In genomic region chr15:12087634-12088033, GRCm38 (mm10) we compare ENCODE assay signal across 23 mouse cellular contexts. TPM values are rescaled to one million over a fixed set of nuclear protein-coding genes. Genes with fewer than 3 reads are reported as not detected.
DNase-seq lines count a peak whose midpoint lies in the region; ATAC-seq and TF ChIP-seq lines count a peak whose summit lies in the region.
"Had no signal": no experiment of that assay in that cellular context is flagged by ENCODE, and none has a peak within 500 bp of the region (broad histone marks: within the 10 kb centered on the region; RNA-seq: fewer than 3 reads in every experiment).

No protein-coding gene starts in this region.

- no peak overlapping the region for H3K9ac ChIP-seq in midbrain, embryonic 11.5 days (ENCODE audit: low read length)
- H3K9ac ChIP-seq in midbrain, postnatal 0 days (replicated peaks; ENCODE audit: low read length, poor library complexity, severe bottlenecking), result no peak overlapping the region
- H3K9ac ChIP-seq in hindbrain, embryonic 12.5 days, result no peak overlapping the region
- H3K9ac ChIP-seq: embryonic facial prominence, embryonic 15.5 days; forebrain, embryonic 13.5 days; forebrain, postnatal 0 days; hindbrain, embryonic 13.5 days had no signal

- DNase-seq in adrenal gland, adult 2 months, result peak; percentile 10
- DNase-seq in adrenal gland, postnatal 25 days, result no peak
- DNase-seq in midbrain, embryonic 11.5 days (ENCODE audit: low spot score, missing footprints), result peak; percentile 53
- no peak for DNase-seq in midbrain, postnatal 0 days (ENCODE audit: low spot score)
- DNase-seq in fibroblast of lung, adult 2 months (ENCODE audit: low read depth), result peak; percentile 67
- DNase-seq in gastrocnemius, adult 2 months, result no peak
- DNase-seq in urinary bladder, postnatal 10 days (ENCODE audit: low spot score), result no peak
- DNase-seq: adrenal gland, postnatal 10 days; cerebellum, adult 11-12 months; cerebellum, adult 9-10 months; cerebellum, postnatal 25 days; forebrain, postnatal 0 days; gastrocnemius, postnatal 10 days; heart, adult 18-20 months; heart, postnatal 10 days; heart, postnatal 4 days had no signal

- no peak for TF ChIP-seq CTCF in midbrain, postnatal 0 days (IDR thresholded peaks at IDR 0.05)
- no peak for TF ChIP-seq CTCF in gastrocnemius, adult 2 months (IDR thresholded peaks at IDR 0.05)

- H3K27ac ChIP-seq in midbrain, embryonic 11.5 days (ENCODE audit: low read depth, low read length), result no peak overlapping the region
- H3K27ac ChIP-seq in midbrain, postnatal 0 days (ENCODE audit: low read depth, low read length), result no peak overlapping the region
- no peak overlapping the region for H3K27ac ChIP-seq in gastrocnemius, adult 2 months
- H3K27ac ChIP-seq in hindbrain, embryonic 12.5 days, result no peak overlapping the region
- H3K27ac ChIP-seq: embryonic facial prominence, embryonic 15.5 days; forebrain, embryonic 13.5 days; heart, embryonic 10.5 days; hindbrain, embryonic 13.5 days; hindbrain, postnatal 0 days had no signal

- intact Hi-C loops in gastrocnemius, adult 2 months (cut with DNase I), result loop anchor here (5.0 kb wide), 1 partner anchor 95 kb away; no protein-coding TSS in a partner anchor

- H3K4me1 ChIP-seq in midbrain, embryonic 11.5 days (ENCODE audit: control insufficient read depth, insufficient read depth, low read length), result no peaks in the 10 kb centered on the region
- H3K4me1 ChIP-seq in midbrain, postnatal 0 days (ENCODE audit: insufficient read depth, low read length), result 0 out of 2 replicates have a peak, but pooled peaks cover 1% of the 10 kb centered on the region
- H3K4me1 ChIP-seq in hindbrain, embryonic 12.5 days, result no peaks in the 10 kb centered on the region
- H3K4me1 ChIP-seq: forebrain, embryonic 13.5 days had no signal

- ATAC-seq in midbrain, embryonic 11.5 days (ENCODE audit: low FRiP score), result no peak
- no peak for ATAC-seq in midbrain, postnatal 0 days (ENCODE audit: low FRiP score)
- no peak for ATAC-seq in hindbrain, embryonic 12.5 days (ENCODE audit: low FRiP score)
- ATAC-seq: forebrain, embryonic 13.5 days; forebrain, postnatal 0 days; hindbrain, postnatal 0 days had no signal

- H3K36me3 ChIP-seq in midbrain, embryonic 11.5 days (ENCODE audit: control insufficient read depth, insufficient read depth, low read length), result no peaks in the 10 kb centered on the region
- H3K36me3 ChIP-seq in midbrain, postnatal 0 days (ENCODE audit: insufficient read depth, low read length), result no peaks in the 10 kb centered on the region
- no peaks in the 10 kb centered on the region for H3K36me3 ChIP-seq in hindbrain, embryonic 12.5 days
- H3K36me3 ChIP-seq: embryonic facial prominence, embryonic 15.5 days; heart, embryonic 10.5 days; hindbrain, embryonic 13.5 days had no signal

- no peak overlapping the region for H3K4me2 ChIP-seq in midbrain, embryonic 11.5 days
- no peak overlapping the region for H3K4me2 ChIP-seq in midbrain, postnatal 0 days (ENCODE audit: low read depth, low read length, poor library complexity, severe bottlenecking)
- H3K4me2 ChIP-seq in hindbrain, embryonic 12.5 days (replicated peaks), result no peak overlapping the region
- H3K4me2 ChIP-seq: embryonic facial prominence, embryonic 15.5 days; forebrain, embryonic 13.5 days; hindbrain, embryonic 13.5 days had no signal

- H3K9me3 ChIP-seq in midbrain, embryonic 11.5 days (ENCODE audit: control insufficient read depth, low read length), result no peaks in the 10 kb centered on the region
- H3K9me3 ChIP-seq in midbrain, postnatal 0 days (ENCODE audit: low read length), result no peaks in the 10 kb centered on the region
- H3K9me3 ChIP-seq in hindbrain, embryonic 12.5 days (replicated peaks), result no peaks in the 10 kb centered on the region
- H3K9me3 ChIP-seq: embryonic facial prominence, embryonic 15.5 days; forebrain, embryonic 13.5 days; heart, embryonic 10.5 days; hindbrain, embryonic 13.5 days had no signal

- no peaks in the 10 kb centered on the region for H3K27me3 ChIP-seq in midbrain, embryonic 11.5 days (ENCODE audit: control insufficient read depth, insufficient read depth, low read length)
- H3K27me3 ChIP-seq in midbrain, postnatal 0 days (ENCODE audit: insufficient read depth, low read length), result no peaks in the 10 kb centered on the region
- no peaks in the 10 kb centered on the region for H3K27me3 ChIP-seq in hindbrain, embryonic 12.5 days
- H3K27me3 ChIP-seq: CH12.LX; embryonic facial prominence, embryonic 15.5 days; forebrain, embryonic 13.5 days; hindbrain, embryonic 13.5 days had no signal

- H3K4me3 ChIP-seq in midbrain, embryonic 11.5 days (ENCODE audit: low read depth, low read length), result no peak overlapping the region
- H3K4me3 ChIP-seq in midbrain, postnatal 0 days (ENCODE audit: low read depth, low read length), result no peak overlapping the region
- no peak overlapping the region for H3K4me3 ChIP-seq in gastrocnemius, adult 2 months
- no peak overlapping the region for H3K4me3 ChIP-seq in hindbrain, embryonic 12.5 days
- H3K4me3 ChIP-seq: embryonic facial prominence, embryonic 15.5 days; forebrain, embryonic 13.5 days; heart, embryonic 10.5 days; hindbrain, embryonic 13.5 days had no signal

- WGBS in midbrain, embryonic 11.5 days, result 89% methylated on average over 5 of the region's 5 CpGs
- WGBS in midbrain, postnatal 0 days, result 88% methylated on average over 5 of the region's 5 CpGs
- WGBS in hindbrain, embryonic 12.5 days, result 83% methylated on average over 5 of the region's 5 CpGs

RNA-seq across cellular contexts. Expression of gene Zfr, which starts 30.0 kb away (rescaled TPM):
- total RNA-seq in adrenal gland, adult 2 months (2021), result 100 to 1,000 TPM; 152 to 182 TPM
- 172 and 205 TPM in 2 replicates for polyA plus RNA-seq in adrenal gland, adult 2 months (2012; rRNA removed)
- 145 and 150 TPM in 2 replicates for total RNA-seq in adrenal gland, postnatal 25 days (2021)
- 137 and 138 TPM in 2 replicates for polyA plus RNA-seq in midbrain, embryonic 11.5 days (2014; fragmentation: Nextera tagmentation; extraction: Ambion mirVana)
- total RNA-seq in midbrain, postnatal 0 days (2014; rRNA removed), result 245 and 300 TPM in 2 replicates
- polyA plus RNA-seq in midbrain, postnatal 0 days (2015; fragmentation: Nextera tagmentation; extraction: Ambion mirVana), result 198 and 212 TPM in 2 replicates
- 10 to 100 TPM; 68.3 to 69.8 TPM for total RNA-seq in gastrocnemius, adult 2 months (2021)
- polyA plus RNA-seq in hindbrain, embryonic 12.5 days (2016; fragmentation: Nextera tagmentation; extraction: Ambion mirVana), result 127 and 132 TPM in 2 replicates

Comparison
In these comparisons a context has a peak if more than half of its experiments do, and no peak if none do; other contexts are left out.
1. DNase-seq: peak in adrenal gland, adult 2 months (single experiment), midbrain, embryonic 11.5 days (single experiment) and fibroblast of lung, adult 2 months (single experiment); none in adrenal gland, postnatal 25 days (single experiment), midbrain, postnatal 0 days (single experiment), gastrocnemius, adult 2 months (single experiment) and urinary bladder, postnatal 10 days (single experiment).